ENCODE assay signal across 20 mouse cellular contexts in the genomic region with DNA sequence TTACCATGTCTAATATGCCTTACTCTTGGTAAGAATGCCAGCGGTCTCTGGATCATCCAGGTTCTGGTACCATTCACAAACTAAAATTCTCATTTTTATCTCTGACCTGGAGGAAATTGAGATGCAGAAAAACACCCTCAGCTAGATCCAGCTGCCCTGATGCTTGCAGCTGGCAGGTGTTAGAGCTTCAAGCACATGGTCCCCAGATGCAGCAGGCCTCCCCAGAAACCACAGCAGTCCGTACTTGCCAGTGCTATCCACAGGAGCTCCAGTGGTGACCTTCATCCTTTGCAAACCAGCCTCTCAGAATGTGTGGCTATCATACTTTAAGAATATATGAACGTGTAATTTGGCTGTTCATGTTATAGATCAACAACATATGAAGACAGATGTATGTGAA.
DNase-seq lines count a peak whose midpoint lies in the region; TF ChIP-seq lines count a peak whose summit lies in the region.
"Had no signal": no experiment of that assay in that cellular context is flagged by ENCODE, and none has a peak within 500 bp of the region (broad histone marks: within the 10 kb centered on the region; RNA-seq: fewer than 3 reads in every experiment).

No protein-coding gene starts in this region.

- no peak for TF ChIP-seq CTCF in CH12.LX (conservative IDR thresholded peaks at IDR 0.05 in 1 of 2, IDR thresholded peaks at IDR 0.05 in 1 of 2; ENCODE audit: low read depth in 2 of 2, low read length in 2 of 2)

- H3K4me2 ChIP-seq in CH12.LX (ENCODE audit: insufficient read depth, low read depth, poor library complexity, severe bottlenecking), result no peak overlapping the region
- H3K4me2 ChIP-seq: embryonic facial prominence, embryonic 12.5 days; embryonic facial prominence, embryonic 15.5 days; hindbrain, embryonic 12.5 days; hindbrain, embryonic 15.5 days had no signal

- peaks cover 21% of the 10 kb centered on the region for H3K27me3 ChIP-seq in CH12.LX (replicated peaks)
- no peaks in the 10 kb centered on the region for H3K27me3 ChIP-seq in embryonic facial prominence, embryonic 10.5 days (replicated peaks; ENCODE audit: low read depth, poor library complexity, severe bottlenecking)
- H3K27me3 ChIP-seq in limb, embryonic 10.5 days (ENCODE audit: low read depth, poor library complexity, severe bottlenecking), result no peaks in the 10 kb centered on the region
- H3K27me3 ChIP-seq: embryonic facial prominence, embryonic 12.5 days; embryonic facial prominence, embryonic 15.5 days; hindbrain, embryonic 12.5 days; hindbrain, embryonic 15.5 days; Patski had no signal

- no peaks in the 10 kb centered on the region for H3K9me3 ChIP-seq in CH12.LX (replicated peaks; ENCODE audit: low read length)
- H3K9me3 ChIP-seq in embryonic facial prominence, embryonic 10.5 days, result no peaks in the 10 kb centered on the region
- no peaks in the 10 kb centered on the region for H3K9me3 ChIP-seq in limb, embryonic 10.5 days (replicated peaks)
- H3K9me3 ChIP-seq: embryonic facial prominence, embryonic 12.5 days; embryonic facial prominence, embryonic 15.5 days; G1E; heart, embryonic 10.5 days; hindbrain, embryonic 12.5 days; hindbrain, embryonic 15.5 days had no signal

- no peak overlapping the region for H3K9ac ChIP-seq in CH12.LX (ENCODE audit: insufficient read depth, low read depth)
- H3K9ac ChIP-seq: embryonic facial prominence, embryonic 12.5 days; embryonic facial prominence, embryonic 15.5 days; forebrain, postnatal 0 days; hindbrain, embryonic 12.5 days; hindbrain, embryonic 15.5 days had no signal

- dilution Hi-C loops in CH12.LX (cut with MboI; ENCODE audit: extremely low pct_ligation_motif_present, extremely low pct_unique_long_range_greater_than_20kb, low sequenced_read_pairs), result no loop called here

- no peaks in the 10 kb centered on the region for H3K36me3 ChIP-seq in CH12.LX (replicated peaks in 1 of 2; ENCODE audit: control insufficient read depth in 1 of 2, insufficient read depth in 1 of 2, low read length in 1 of 2)
- no peaks in the 10 kb centered on the region for H3K36me3 ChIP-seq in embryonic facial prominence, embryonic 10.5 days (replicated peaks)
- H3K36me3 ChIP-seq in limb, embryonic 10.5 days, result no peaks in the 10 kb centered on the region
- H3K36me3 ChIP-seq: embryonic facial prominence, embryonic 12.5 days; embryonic facial prominence, embryonic 15.5 days; G1E; heart, embryonic 10.5 days; hindbrain, embryonic 12.5 days; hindbrain, embryonic 15.5 days had no signal

- no peak overlapping the region for H3K27ac ChIP-seq in CH12.LX (ENCODE audit: insufficient read depth, low read depth)
- no peak overlapping the region for H3K27ac ChIP-seq in embryonic facial prominence, embryonic 10.5 days (replicated peaks)
- 0 out of 2 replicates have a peak overlapping the region, but pooled peaks have one; percentile 27 for H3K27ac ChIP-seq in limb, embryonic 10.5 days
- H3K27ac ChIP-seq: embryonic facial prominence, embryonic 12.5 days; embryonic facial prominence, embryonic 15.5 days; heart, adult 2 months; heart, embryonic 10.5 days; hindbrain, embryonic 12.5 days; hindbrain, embryonic 15.5 days had no signal

- no peak for TF ChIP-seq RAD21 in CH12.LX (IDR thresholded peaks at IDR 0.05; ENCODE audit: low read depth, low read length)

- no peak for TF ChIP-seq EP300 in CH12.LX (IDR thresholded peaks at IDR 0.05; ENCODE audit: low read length)

- H3K4me3 ChIP-seq in CH12.LX (replicated peaks in 1 of 3; ENCODE audit: low read depth in 2 of 3, low read length in 2 of 3, poor library complexity in 1 of 3), result no peak overlapping the region
- no peak overlapping the region for H3K4me3 ChIP-seq in embryonic facial prominence, embryonic 10.5 days
- no peak overlapping the region for H3K4me3 ChIP-seq in limb, embryonic 10.5 days
- H3K4me3 ChIP-seq: embryonic facial prominence, embryonic 12.5 days; embryonic facial prominence, embryonic 15.5 days; heart, adult 2 months; heart, embryonic 10.5 days; hindbrain, embryonic 12.5 days; hindbrain, embryonic 15.5 days had no signal

- H3K79me2 ChIP-seq in CH12.LX (replicated peaks; ENCODE audit: control insufficient read depth, extremely low read depth, insufficient read depth, poor library complexity, severe bottlenecking), result no peaks in the 10 kb centered on the region

- TF ChIP-seq POLR2A in CH12.LX (IDR thresholded peaks at IDR 0.05; ENCODE audit: low read depth, low read length), result no peak

- peaks cover 2 to 18% of the 10 kb centered on the region in 2 experiments; a peak in 3 of 4 replicates for H3K4me1 ChIP-seq in CH12.LX (ENCODE audit: control insufficient read depth in 1 of 2, insufficient read depth in 2 of 2)
- H3K4me1 ChIP-seq in embryonic facial prominence, embryonic 10.5 days, result peaks cover 19% of the 10 kb centered on the region
- peaks cover 55% of the 10 kb centered on the region for H3K4me1 ChIP-seq in limb, embryonic 10.5 days
- H3K4me1 ChIP-seq: embryonic facial prominence, embryonic 15.5 days had no signal

- DNase-seq in CH12.LX (ENCODE audit: extremely low read depth), result peak; percentile 18
- DNase-seq in embryonic facial prominence, embryonic 10.5 days (ENCODE audit: low spot score), result peak; percentile 34
- DNase-seq in limb, embryonic 10.5 days (ENCODE audit: low spot score), result peak; percentile 73
- peak; percentile 44 for DNase-seq in mesoderm, embryonic 11.5 days (ENCODE audit: low read depth, low spot score)
- no peak for DNase-seq in gastrocnemius, postnatal 25 days
- DNase-seq in cerebellum, postnatal 10 days, result no peak
- DNase-seq: adrenal gland, postnatal 10 days; cerebellum, adult 18-20 months; cerebellum, adult 9-10 months; cerebellum, postnatal 25 days; forebrain, postnatal 0 days; gastrocnemius, postnatal 36 days; heart, adult 2 months had no signal

- WGBS in embryonic facial prominence, embryonic 10.5 days, result 74% methylated on average over 3 of the region's 3 CpGs
- WGBS in limb, embryonic 10.5 days, result 68% methylated on average over 3 of the region's 3 CpGs

- in situ Hi-C loops in CH12.LX (cut with MboI; ENCODE audit: low pct_ligation_motif_present, low pct_unique_long_range_greater_than_20kb, low sequenced_read_pairs), result no loop called here

TF ChIP-seq in CH12.LX, 34 proteins besides CTCF, POLR2A, EP300 and RAD21:
- TF ChIP-seq TCF12 (IDR thresholded peaks at IDR 0.05; ENCODE audit: low read depth, low read length) (peak; percentile 48; the same call in 1 of the 2 replicates), ZKSCAN1 (IDR thresholded peaks at IDR 0.05; ENCODE audit: borderline replicate concordance, low read depth, low read length) (no peak), MAX (IDR thresholded peaks at IDR 0.05; ENCODE audit: low read length) (peak; percentile 64; the same call in 1 of the 2 replicates), ZC3H11A (IDR thresholded peaks at IDR 0.05; ENCODE audit: low read depth, low read length) (no peak)

Comparison
In these comparisons a context has a peak if more than half of its experiments do, and no peak if none do; other contexts are left out.
1. DNase-seq: peak in CH12.LX (single experiment), embryonic facial prominence, embryonic 10.5 days (single experiment), limb, embryonic 10.5 days (single experiment) and mesoderm, embryonic 11.5 days (single experiment); none in gastrocnemius, postnatal 25 days (single experiment) and cerebellum, postnatal 10 days (0 of 2).